Mouse (Mus musculus) right cerebral cortex, postnatal 4 days (tissue): Measurements from ENCODE around the gene Dock4.

Experiments
- DNase-seq: peaks from one replicate; pipeline ENCODE4 v3.0.0-alpha.2; 2022

The Dock4 gene

GRCm38 (mm10) chr12:40463828-40464227, 18.1 kb downstream of the Dock4 start:
- no peak for DNase-seq

DNA sequence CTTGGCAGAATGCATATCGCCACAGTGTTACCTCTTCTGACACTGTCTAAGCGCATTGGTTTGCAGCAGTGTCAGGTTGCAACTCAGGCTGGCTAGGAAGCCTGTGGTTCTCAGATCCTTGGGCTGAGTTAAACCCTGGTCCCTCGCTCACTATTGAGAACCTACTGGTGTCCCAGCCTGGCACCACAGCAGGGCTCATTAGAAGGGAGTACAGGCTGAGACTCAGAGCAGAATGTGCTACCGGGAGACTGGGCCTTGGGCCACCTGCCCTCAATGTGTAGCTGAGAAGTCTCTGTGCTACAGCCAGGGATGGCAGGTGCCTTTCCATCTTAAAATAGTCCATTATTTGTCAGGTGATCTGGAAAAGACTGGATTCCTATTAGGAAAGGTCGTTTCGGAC, 18.5 kb downstream of the Dock4 start:
- no peak for DNase-seq

DNA sequence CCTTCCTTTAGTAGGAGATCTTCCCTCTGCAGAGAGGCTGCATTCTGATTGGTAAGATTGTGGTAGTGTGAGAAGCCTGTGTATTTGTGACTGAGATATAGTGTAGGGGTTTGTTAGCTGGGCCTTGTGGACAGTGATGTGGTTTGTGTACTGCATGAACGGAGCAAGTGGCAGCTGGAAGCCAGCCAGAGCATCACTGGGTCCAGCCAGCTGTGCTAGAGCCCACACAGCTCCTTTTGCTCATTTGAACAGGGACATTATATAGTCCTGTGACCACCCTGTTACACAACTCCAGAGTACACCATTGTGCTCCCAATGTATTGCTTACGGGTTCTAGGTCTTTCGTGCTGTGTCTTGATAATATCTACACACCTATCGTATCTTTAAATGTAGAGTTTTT, 22.5 kb downstream of the Dock4 start:
- peak; percentile 39 for DNase-seq

DNA sequence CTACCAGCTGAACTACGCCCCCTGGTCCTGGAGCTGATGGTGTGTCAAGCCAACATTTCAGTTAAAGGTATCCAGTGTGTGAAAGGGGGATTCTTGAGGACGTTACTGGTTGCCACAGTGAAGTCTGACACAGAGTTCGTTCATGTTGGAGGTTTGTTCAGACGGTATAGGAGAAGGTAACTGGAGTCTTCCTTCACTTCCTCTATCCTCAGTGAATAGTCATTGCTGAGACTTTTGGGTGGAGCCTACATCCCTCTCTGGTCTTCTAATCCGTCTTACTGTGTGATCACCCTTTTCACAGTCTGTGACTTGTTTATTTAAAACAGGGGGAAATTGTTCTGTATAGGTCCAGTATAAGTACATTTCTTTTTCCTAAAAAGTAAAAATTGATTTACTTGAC, 23.3 kb downstream of the Dock4 start:
- no peak for DNase-seq

GRCm38 (mm10) chr12:40471649-40472399, 26.1 kb downstream of the Dock4 start:
- no peak for DNase-seq

DNA sequence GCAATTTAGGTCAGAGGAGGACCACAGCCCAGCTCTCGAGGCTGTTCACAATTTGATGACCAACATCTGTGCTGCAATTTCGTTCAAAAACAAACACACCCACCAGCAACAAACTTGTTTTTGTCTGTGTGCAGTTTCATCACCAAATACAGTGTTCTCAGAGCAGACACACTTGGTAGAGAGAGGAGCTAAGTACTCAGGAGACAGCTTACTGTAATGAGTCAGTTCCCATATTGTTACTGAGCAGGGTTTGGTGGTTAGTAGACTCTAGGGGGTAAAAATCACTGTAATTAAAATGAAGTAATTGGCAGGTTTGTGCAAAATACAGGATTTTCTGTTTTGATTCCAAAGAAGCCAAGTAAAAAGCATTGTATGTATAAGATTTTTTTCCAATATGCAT, 28.0 kb downstream of the Dock4 start:
- DNase-seq: no peak

GRCm38 (mm10) chr12:40477621-40478452, 32.1 kb downstream of the Dock4 start:
- DNase-seq: peak; percentile 29

DNA sequence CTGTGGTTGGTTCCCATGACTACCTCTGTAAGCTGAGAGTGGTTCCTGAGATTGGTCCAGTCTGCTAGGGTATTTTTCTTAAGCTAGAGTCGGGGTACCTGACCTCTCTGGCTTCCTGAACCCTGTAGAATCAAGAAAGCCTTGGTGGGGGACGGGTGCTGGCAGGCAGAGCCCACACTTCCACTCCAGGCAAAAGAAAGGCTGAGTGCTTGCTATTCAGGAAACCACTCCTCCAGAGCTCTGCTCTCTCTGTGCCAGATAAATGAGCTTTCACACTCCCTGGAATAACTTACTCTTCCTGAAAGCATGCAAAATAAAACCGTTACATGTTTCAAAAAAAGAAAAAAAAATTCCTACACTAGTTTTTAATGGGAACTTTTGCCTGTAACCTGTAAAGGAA, 38.5 kb downstream of the Dock4 start:
- no peak for DNase-seq

DNA sequence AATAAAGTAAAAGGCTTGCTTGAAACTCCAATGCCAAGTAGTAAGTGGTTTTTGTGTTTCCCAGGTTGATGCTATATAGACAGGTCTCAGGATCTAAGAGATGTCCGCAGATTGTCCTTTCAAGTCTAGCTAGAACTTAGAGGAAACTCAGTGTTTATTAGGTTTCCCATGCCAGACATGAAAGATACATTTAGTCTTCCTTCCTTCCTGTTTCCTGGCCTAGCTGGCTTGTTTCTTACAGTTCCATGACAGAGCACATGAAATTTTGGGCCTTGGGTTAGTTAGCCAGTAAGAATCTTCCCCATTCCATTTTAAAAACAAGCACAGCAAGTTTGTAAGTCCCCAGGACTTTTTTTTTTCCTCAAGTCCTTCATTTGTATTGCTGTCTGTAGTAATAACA, 39.5 kb downstream of the Dock4 start:
- no peak for DNase-seq

GRCm38 (mm10) chr12:40486047-40486837, 40.5 kb downstream of the Dock4 start:
- no peak for DNase-seq

DNA sequence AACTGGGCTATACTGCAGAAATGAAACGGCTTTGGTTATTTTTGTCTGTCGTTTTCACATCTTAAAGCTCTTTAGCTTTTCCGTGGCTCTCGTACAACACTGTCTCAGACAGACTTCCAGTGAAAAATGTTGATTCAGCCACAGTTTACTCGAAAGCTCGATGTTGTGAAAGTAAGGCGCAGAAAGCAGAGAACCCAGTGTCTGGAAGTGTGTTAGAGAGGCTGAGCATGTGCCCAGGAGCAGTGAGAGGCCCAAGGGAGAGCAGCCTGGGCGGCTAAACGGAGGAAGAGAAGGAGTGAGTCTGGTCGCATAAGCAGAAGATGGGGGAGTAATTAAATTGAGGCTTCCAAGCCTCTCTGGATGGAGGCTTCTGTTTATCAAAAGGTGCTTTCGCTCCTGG, 50.6 kb downstream of the Dock4 start:
- no peak for DNase-seq

- no peak for DNase-seq
Measured at GRCm38 (mm10) chr12:40497806-40498205, 52.1 kb downstream of the Dock4 start.

GRCm38 (mm10) chr12:40498250-40498671, 52.5 kb downstream of the Dock4 start:
- DNase-seq: peak; percentile 22

DNA sequence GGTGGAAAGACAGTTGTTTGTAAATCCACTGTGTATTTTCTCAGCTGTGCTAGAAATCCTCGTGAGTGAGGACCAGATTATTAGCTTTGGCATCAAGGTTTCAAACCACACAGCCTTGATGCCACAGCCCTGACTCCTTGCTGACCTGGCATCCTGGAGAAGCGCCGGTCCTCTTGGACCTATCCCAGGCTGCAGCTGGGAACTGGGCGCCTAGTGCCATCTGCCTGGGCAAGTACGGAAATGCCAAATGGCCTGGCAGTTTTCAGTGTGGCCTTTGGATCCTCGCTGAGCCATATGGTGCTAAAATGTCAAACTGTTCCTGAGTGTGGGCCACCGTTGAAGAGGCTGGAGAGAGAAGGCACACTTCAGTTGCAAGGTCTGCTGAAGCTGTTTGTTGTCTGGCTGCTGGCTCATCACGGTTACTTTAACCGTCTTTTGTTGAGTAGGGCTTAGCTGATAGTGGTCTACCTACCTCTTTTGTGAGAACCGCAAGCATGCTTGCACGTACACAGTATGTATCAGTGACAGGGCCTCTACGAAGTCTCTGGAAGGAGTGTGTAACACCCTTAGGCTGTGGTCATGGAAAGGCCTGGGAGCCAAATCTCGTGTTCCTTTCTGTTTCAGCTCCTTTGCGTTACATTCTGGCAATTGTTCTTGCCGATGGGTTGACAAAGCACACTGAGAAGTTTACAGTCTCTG, 53.3 kb downstream of the Dock4 start:
- DNase-seq: no peak

- DNase-seq: no peak
Measured at GRCm38 (mm10) chr12:40499627-40500329, 54.0 kb downstream of the Dock4 start.

DNA sequence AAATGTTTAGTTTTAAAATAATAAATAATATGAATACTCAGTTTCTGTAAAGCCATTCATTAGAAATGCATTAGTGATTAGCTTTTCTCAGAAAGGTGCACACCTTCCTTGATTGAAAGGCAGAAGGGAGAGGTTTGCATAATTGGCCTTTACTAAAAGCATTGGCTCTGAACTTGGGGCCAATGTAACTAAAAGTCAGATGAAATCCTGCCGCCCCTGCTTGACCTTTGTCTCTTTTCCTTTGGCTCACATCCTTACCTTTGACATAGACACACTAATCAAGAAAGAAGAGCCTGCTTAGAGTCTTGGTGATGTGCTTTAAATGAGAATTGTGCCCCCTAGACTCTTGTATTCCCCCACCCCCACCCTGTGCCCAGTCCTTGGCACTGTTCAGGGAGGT, 55.4 kb downstream of the Dock4 start:
- DNase-seq: no peak

DNA sequence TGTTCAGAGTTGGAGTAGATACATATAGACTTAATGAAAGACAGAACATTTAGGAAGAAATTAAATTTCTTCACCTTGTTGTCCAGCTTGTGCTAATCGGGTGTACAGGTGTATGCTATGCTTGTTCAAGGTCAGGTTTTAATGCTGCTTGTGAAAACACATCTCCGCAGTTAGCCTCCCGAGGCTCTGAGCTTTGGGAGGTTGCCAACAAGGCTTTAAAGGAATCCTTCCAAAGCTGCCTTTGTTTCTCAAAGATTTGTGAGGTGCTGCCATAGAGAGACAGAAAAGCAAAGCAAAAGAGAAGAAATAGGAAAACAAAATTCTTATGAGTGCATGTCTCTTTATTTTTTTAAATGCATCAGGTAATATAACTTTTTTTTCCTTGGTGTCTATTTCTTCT, 57.8 kb downstream of the Dock4 start:
- no peak for DNase-seq

DNA sequence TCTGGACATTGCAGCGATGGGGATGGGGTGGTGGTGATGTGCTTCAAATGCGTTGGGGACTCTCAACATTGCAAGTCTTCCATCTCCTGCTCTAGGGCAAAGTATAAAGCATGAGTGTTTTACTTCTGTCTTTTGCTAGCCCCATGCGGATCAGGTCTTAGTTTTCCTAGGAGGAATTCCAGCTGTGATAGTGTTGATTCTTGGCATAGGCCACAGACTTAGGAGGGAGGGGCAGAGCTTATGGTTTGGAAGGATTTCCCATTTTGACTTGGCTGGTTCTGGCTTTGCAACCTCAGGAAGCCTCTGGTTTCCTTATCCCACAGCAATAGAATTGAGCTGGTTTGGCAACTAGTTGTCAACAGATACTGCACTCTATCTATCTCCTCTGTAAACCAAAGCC, 58.9 kb downstream of the Dock4 start:
- DNase-seq: no peak

DNA sequence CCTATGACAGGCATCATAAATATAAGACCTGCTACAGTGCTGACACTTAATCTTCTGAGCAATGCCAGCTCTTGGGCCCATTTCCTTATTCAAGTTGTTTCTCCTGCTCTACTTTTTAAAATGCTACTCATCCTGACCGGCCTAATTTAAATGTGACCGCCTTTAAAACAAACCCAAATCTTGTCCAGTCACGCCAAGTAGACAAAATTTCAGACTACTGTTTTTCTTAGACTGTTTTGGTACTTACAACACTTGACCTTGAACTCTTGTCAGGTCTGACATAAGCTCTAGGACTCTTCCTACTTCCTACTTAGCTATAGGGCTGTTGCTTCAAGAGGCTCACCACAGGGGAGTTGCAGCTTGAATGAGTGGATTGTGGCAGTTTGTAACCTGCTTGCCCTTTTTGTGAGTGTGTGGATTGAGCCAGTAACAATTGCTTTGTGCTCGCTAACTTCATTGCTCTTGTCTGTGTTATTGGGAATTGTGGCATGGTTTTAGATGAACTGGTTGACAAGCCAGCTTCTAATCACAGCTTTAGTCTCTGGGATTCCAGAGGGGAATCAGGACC, 62.2 kb downstream of the Dock4 start:
- DNase-seq: no peak

DNA sequence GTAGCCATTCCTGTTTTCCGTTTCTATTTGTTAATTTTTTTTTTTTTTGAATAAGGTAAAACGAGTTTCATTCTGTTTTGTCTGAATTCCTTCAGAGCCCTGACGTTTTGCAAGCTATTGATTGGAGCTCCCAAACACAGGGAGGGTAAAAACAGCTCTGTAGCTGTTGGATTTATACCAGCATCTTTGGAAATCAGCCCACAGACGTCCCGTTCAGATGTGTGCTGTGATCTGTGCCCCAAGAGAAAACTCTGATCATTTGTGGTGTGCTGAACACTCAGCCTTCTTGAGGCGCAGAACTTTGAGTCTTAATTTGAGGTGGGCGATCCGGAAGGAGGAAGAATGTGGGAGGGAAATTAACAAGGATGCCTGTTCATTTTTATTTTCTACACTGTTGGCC, 62.7 kb downstream of the Dock4 start:
- no peak for DNase-seq

DNA sequence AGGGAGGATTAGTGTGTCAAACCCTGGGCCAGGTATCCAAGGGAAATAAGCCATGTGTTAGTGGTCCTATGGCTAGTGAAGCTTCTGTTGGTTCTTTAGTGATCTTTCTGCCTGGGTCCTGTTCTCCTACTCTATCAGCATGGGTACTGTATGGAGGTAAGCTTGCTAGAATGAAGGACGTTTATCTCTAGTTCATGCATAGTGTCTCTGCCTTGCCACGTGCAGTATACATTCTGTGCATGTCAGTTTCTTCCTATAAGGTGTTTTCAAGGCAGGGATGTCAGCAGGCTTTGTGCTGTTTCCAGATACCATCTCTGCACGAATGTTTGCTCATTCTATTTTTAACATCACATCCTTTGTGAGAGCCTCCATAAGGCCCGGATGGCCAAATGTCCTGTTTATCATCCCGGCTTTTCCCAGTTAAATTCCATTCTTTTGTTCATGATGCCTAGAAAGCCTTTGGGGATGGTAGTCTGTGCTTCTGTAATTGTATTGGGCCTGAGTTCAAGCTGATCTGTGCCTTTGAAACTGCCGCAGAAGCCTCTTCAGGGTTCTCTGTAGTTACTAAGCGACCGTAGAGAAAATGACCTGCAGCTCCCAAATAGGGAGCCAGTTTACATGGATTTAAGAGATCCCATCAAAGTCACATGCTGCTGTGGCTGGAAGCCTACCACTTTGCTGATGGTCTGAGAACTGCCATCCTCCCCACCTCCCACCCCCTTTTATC, 66.1 kb downstream of the Dock4 start:
- no peak for DNase-seq
